In genomic region chr8:62080195-62080802, GRCm38 (mm10) we compare ENCODE assay signal across 9 mouse cellular contexts. TPM values are rescaled to one million over a fixed set of nuclear protein-coding genes. Genes with fewer than 3 reads are reported as not detected.
DNase-seq lines count a peak whose midpoint lies in the region; ATAC-seq and TF ChIP-seq lines count a peak whose summit lies in the region.
"Had no signal": no experiment of that assay in that cellular context is flagged by ENCODE, and none has a peak within 500 bp of the region (broad histone marks: within the 10 kb centered on the region; RNA-seq: fewer than 3 reads in every experiment).

No protein-coding gene starts in this region.

- no peak overlapping the region for H3K4me3 ChIP-seq in kidney, postnatal 0 days (replicated peaks; ENCODE audit: low read depth, low read length)
- H3K4me3 ChIP-seq in kidney, embryonic 14.5 days (ENCODE audit: low read length) = no peak overlapping the region
- H3K4me3 ChIP-seq in MEL (ENCODE audit: control insufficient read depth in 1 of 2, insufficient read depth in 1 of 2, low read depth in 2 of 2, low read length in 2 of 2) = no peak overlapping the region
- H3K4me3 ChIP-seq in midbrain, embryonic 13.5 days (replicated peaks) = no peak overlapping the region

- H3K4me1 ChIP-seq in kidney, postnatal 0 days (replicated peaks; ENCODE audit: insufficient read depth, low read length) = no peaks in the 10 kb centered on the region
- H3K4me1 ChIP-seq in kidney, embryonic 14.5 days (ENCODE audit: control insufficient read depth, insufficient read depth, low read length) = no peaks in the 10 kb centered on the region
- H3K4me1 ChIP-seq in MEL (ENCODE audit: control insufficient read depth in 1 of 2, insufficient read depth in 2 of 2, low read length in 2 of 2) = no peaks in the 10 kb centered on the region
- H3K4me1 ChIP-seq in midbrain, embryonic 13.5 days (replicated peaks) = no peaks in the 10 kb centered on the region

- H3K36me3 ChIP-seq in kidney, postnatal 0 days (ENCODE audit: insufficient read depth, low read length) = no peaks in the 10 kb centered on the region
- H3K36me3 ChIP-seq in kidney, embryonic 14.5 days (ENCODE audit: control insufficient read depth, insufficient read depth, low read length) = no peaks in the 10 kb centered on the region
- no peaks in the 10 kb centered on the region for H3K36me3 ChIP-seq in MEL (ENCODE audit: control insufficient read depth in 1 of 2, insufficient read depth in 2 of 2, low read length in 2 of 2)
- no peaks in the 10 kb centered on the region for H3K36me3 ChIP-seq in midbrain, embryonic 13.5 days

- H3K9ac ChIP-seq in kidney, postnatal 0 days (ENCODE audit: low read depth, low read length) = no peak overlapping the region
- H3K9ac ChIP-seq in kidney, embryonic 14.5 days (ENCODE audit: low read depth, low read length) = no peak overlapping the region
- H3K9ac ChIP-seq in MEL (ENCODE audit: control insufficient read depth, low read depth, low read length, poor library complexity, severe bottlenecking) = no peak overlapping the region
- H3K9ac ChIP-seq in midbrain, embryonic 13.5 days (replicated peaks) = no peak overlapping the region

- no peaks in the 10 kb centered on the region for H3K79me2 ChIP-seq in MEL (ENCODE audit: control insufficient read depth, insufficient read depth, low read length, poor library complexity)

- DNase-seq in kidney, postnatal 0 days (ENCODE audit: low spot score) = peak; percentile 80
- peak; percentile 38 for DNase-seq in MEL (ENCODE audit: low read depth, low spot score)
- peak; percentile 32 for DNase-seq in embryo, embryonic 11.5 days (ENCODE audit: low read depth, low spot score)
- no peak for DNase-seq in gastrocnemius, adult 18-20 months (ENCODE audit: low spot score)

- TF ChIP-seq RAD21 in MEL (IDR thresholded peaks at IDR 0.05; ENCODE audit: low read depth, low read length) = peak; percentile 77

- no peaks in the 10 kb centered on the region for H3K27me3 ChIP-seq in kidney, postnatal 0 days (ENCODE audit: insufficient read depth, low read length)
- no peaks in the 10 kb centered on the region for H3K27me3 ChIP-seq in kidney, embryonic 14.5 days (ENCODE audit: control insufficient read depth, insufficient read depth, low read length)
- H3K27me3 ChIP-seq in MEL (ENCODE audit: control insufficient read depth in 1 of 2, insufficient read depth in 2 of 2, low read length in 2 of 2) = no peaks in the 10 kb centered on the region
- H3K27me3 ChIP-seq in midbrain, embryonic 13.5 days = no peaks in the 10 kb centered on the region

- no peak overlapping the region for H3K27ac ChIP-seq in kidney, postnatal 0 days
- H3K27ac ChIP-seq in kidney, embryonic 14.5 days (ENCODE audit: low read depth, low read length) = no peak overlapping the region
- no peak overlapping the region for H3K27ac ChIP-seq in MEL (ENCODE audit: control insufficient read depth, low read depth, low read length)
- no peak overlapping the region for H3K27ac ChIP-seq in midbrain, embryonic 13.5 days
- H3K27ac ChIP-seq: macrophage had no signal

- no peak for TF ChIP-seq EP300 in MEL (IDR thresholded peaks at IDR 0.05; ENCODE audit: low read depth in 1 of 2, low read length in 2 of 2)

- no peaks in the 10 kb centered on the region for H3K9me3 ChIP-seq in kidney, postnatal 0 days (replicated peaks; ENCODE audit: low read length)
- no peaks in the 10 kb centered on the region for H3K9me3 ChIP-seq in kidney, embryonic 14.5 days (ENCODE audit: control insufficient read depth, low read length)
- H3K9me3 ChIP-seq in MEL (replicated peaks; ENCODE audit: insufficient read depth, low read length) = no peaks in the 10 kb centered on the region
- no peaks in the 10 kb centered on the region for H3K9me3 ChIP-seq in midbrain, embryonic 13.5 days

- H3K4me2 ChIP-seq in kidney, postnatal 0 days (ENCODE audit: low read length) = no peak overlapping the region
- no peak overlapping the region for H3K4me2 ChIP-seq in kidney, embryonic 14.5 days (replicated peaks; ENCODE audit: low read depth, low read length)
- no peak overlapping the region for H3K4me2 ChIP-seq in midbrain, embryonic 13.5 days (replicated peaks)

- peak; percentile 82 for TF ChIP-seq CTCF in kidney, postnatal 0 days (IDR thresholded peaks at IDR 0.05; ENCODE audit: low read depth)
- TF ChIP-seq CTCF in MEL (IDR thresholded peaks at IDR 0.05 in 2 of 3, conservative IDR thresholded peaks at IDR 0.05 in 1 of 3; ENCODE audit: control insufficient read depth in 1 of 3, insufficient read depth in 1 of 3, low read depth in 2 of 3, low read length in 3 of 3, poor library complexity in 1 of 3, severe bottlenecking in 1 of 3) = peak in 1 of 3 experiments; percentile 63; a peak in 2 of 6 replicates

- 45% methylated on average over 3 of the region's 3 CpGs for WGBS in kidney, postnatal 0 days
- 51% methylated on average over 3 of the region's 3 CpGs for WGBS in kidney, embryonic 14.5 days
- WGBS in midbrain, embryonic 13.5 days = 51% methylated on average over 3 of the region's 3 CpGs

- ATAC-seq in kidney, postnatal 0 days (replicated peaks; ENCODE audit: low FRiP score, low read depth) = no peak
- no peak for ATAC-seq in kidney, embryonic 14.5 days (ENCODE audit: low FRiP score, low TSS enrichment)
- peak; percentile 78 for ATAC-seq in midbrain, embryonic 13.5 days
- ATAC-seq in monocyte, adult 5-6 weeks (replicated peaks; ENCODE audit: insufficient number of reproducible peaks, low FRiP score, low TSS enrichment, poor library complexity, severe bottlenecking) = no peak
- ATAC-seq in erythroid progenitor cell, adult 5-6 weeks (replicated peaks; ENCODE audit: low FRiP score, poor library complexity, severe bottlenecking) = no peak

- TF ChIP-seq POLR2A in MEL (IDR thresholded peaks at IDR 0.05; ENCODE audit: control insufficient read depth in 1 of 2, insufficient read depth in 1 of 2, low read depth in 1 of 2, low read length in 2 of 2, poor library complexity in 1 of 2) = no peak

TF ChIP-seq in MEL, 35 proteins besides CTCF, POLR2A, EP300 and RAD21:
- no peak for TF ChIP-seq CHD1 (IDR thresholded peaks at IDR 0.05; ENCODE audit: low read depth, low read length)
- TF ChIP-seq ZC3H11A (IDR thresholded peaks at IDR 0.05; ENCODE audit: low read depth, low read length) = peak; percentile 42; the same call in 1 of the 2 replicates
- peak; percentile 67 for TF ChIP-seq SMC3 (IDR thresholded peaks at IDR 0.05; ENCODE audit: low read depth, low read length)

RNA-seq across cellular contexts. Expression of gene Anxa10, which starts 42.7 kb away (rescaled TPM):
- 0.14 and 0.46 TPM in 2 replicates for polyA plus RNA-seq in kidney, postnatal 0 days (2015; fragmentation: Nextera tagmentation; extraction: Ambion mirVana)
- polyA plus RNA-seq in kidney, embryonic 14.5 days (2014; fragmentation: Nextera tagmentation; extraction: Ambion mirVana) = 0.41 TPM in 1 of 2 replicates, not detected in the other
- total RNA-seq in MEL (2012; rRNA removed) = not detected in 2 replicates
- not detected for polyA plus RNA-seq in MEL (2012; ENCODE audit: insufficient read depth in 1 of 2, insufficient read length in 2 of 2, low read depth in 1 of 2, low replicate concordance in 2 of 2, missing spikeins in 1 of 2)
- polyA plus RNA-seq in midbrain, embryonic 13.5 days (2015; fragmentation: Nextera tagmentation; extraction: Ambion mirVana) = not detected in 2 replicates
- total RNA-seq in gastrocnemius, adult 18-20 months (2021) = not detected
- total RNA-seq in monocyte, adult 5-6 weeks (2017) = not detected in 3 replicates
- total RNA-seq in erythroid progenitor cell, adult 5-6 weeks (2015; ENCODE audit: low replicate concordance) = not detected in 2 replicates
- not detected in 2 replicates for total RNA-seq in erythroid progenitor cell, adult 5-6 weeks (2017; ENCODE audit: low replicate concordance)
- polyA plus RNA-seq: macrophage had no signal
